Mouse (Mus musculus) Patski (cell line): Measurements from ENCODE around the gene Vav1. TPM values are rescaled to one million over a fixed set of nuclear protein-coding genes. Genes with fewer than 3 reads are reported as not detected.

Experiments
- ATAC-seq: fragments of 100-300 bp; one replicate; pipeline ENCODE4 v1.8.0; 2021
- CTCF ChIA-PET: fragments of 350-600 bp; sonication (Branson Sonifier 250); formaldehyde crosslinking; loops from one replicate; lab custom pipeline; 2022; ENCODE audit warnings: inconsistent platforms; lab: Charles Lee
- POLR2A ChIA-PET: fragments of 350-600 bp; sonication (Branson Sonifier 250); formaldehyde crosslinking; loops from one replicate; lab custom pipeline; 2022; ENCODE audit warnings: antibody characterized with exemption, inconsistent platforms; lab: Charles Lee
- DNase-seq: peaks from one replicate; pipeline ENCODE4 v3.0.0-alpha.2; 2011; ENCODE audit warnings: low read depth, low spot score
- H3K27me3 ChIP-seq: fragments of 371-371 bp; one replicate; pipeline ENCODE4 v1.5.1; 2021
- CTCF ChIP-seq: fragments of 100-300 bp; IDR thresholded peaks from one replicate; pipeline ENCODE4 v1.5.1; 2021
- in situ Hi-C: fragments of 300-500 bp; cut with MboI; formaldehyde crosslinking; loops from 3 replicates; pipeline ENCODE4 v1.11.1; 2018; ENCODE audit warnings: low pct_unique_long_range_greater_than_20kb, mixed read lengths
- polyA plus RNA-seq: library from polyadenylated mRNA; unstranded; gene quantifications from one replicate; pipeline ENCODE4 v1.2.3, GENCODE M21; 2021

Gene Vav1
- polyA plus RNA-seq, 1 experiment from 2014 or later = not detected

DNA sequence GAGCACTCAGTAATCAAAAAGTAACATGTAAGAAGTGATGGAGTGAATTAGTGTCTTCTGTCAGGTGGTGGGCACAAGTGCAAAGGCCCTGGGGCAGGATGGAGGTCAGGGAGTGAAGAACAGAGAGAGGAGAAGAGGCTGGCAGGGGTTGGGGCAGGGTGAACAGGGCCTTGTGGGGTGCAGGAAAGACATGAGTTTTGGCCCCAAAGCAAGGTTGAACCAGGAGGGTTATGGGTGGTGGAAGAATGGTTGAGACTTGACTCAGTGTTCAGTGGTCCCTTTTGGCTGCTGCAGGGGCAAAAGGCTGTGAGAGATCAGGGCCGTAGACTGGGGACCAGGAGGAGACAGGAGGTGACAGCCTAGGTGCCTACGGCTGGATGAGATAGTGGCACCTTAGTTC is 363 bp upstream of the Vav1 start:
- in situ Hi-C loops = loop anchor here (5.0 kb wide), 1 partner anchor 61 kb away; no protein-coding TSS in a partner anchor
- no peak for DNase-seq
- no peak for TF ChIP-seq CTCF
- H3K27me3 ChIP-seq = peaks cover 22% of the 10 kb centered on the region
- CTCF ChIA-PET = no interaction called here
- POLR2A ChIA-PET = no interaction called here
- ATAC-seq = no peak

DNA sequence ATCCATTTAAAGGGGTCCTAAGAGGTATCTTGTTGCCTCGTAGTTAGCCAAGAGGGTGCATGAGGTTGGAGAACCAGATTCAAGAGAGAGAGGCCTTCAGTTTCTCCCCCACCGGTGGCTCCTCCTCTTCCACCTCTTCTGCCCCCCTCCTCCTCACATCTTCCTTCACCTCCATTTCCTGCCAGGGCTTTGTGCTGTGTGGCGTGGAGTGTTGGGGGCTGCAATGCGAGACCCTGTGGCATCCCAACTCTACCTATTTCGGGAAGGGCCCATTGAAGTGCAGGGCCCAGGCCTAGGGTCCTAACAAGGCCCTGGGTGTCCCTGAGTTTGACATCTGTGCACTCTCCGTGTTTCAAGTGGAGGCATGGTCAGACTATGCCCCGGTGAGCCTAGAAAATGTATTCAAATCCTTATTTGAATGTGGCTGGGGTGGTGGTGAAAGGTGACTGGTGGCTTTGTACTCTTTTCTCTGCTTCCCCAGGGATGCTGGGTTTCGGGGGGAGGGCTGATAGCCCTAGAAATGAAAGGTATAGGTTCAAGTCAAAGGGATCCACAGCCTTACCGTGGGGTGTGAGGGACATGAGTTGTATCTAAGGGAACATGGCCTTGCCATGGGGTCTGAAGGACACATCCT is 808 bp downstream of the Vav1 start:
- DNase-seq (no peak), ATAC-seq (no peak)
- POLR2A ChIA-PET = no interaction called here
- in situ Hi-C loops = loop anchor here (5.0 kb wide), 1 partner anchor 62 kb away; no protein-coding TSS in a partner anchor
- CTCF ChIA-PET = interaction anchor here (0.9 kb wide), 1 partner anchor 32 kb away, joined by 3 read pairs; the partner anchor contains the start of gene Gpr108
- no peak for TF ChIP-seq CTCF
- H3K27me3 ChIP-seq = peaks cover 22% of the 10 kb centered on the region

DNA sequence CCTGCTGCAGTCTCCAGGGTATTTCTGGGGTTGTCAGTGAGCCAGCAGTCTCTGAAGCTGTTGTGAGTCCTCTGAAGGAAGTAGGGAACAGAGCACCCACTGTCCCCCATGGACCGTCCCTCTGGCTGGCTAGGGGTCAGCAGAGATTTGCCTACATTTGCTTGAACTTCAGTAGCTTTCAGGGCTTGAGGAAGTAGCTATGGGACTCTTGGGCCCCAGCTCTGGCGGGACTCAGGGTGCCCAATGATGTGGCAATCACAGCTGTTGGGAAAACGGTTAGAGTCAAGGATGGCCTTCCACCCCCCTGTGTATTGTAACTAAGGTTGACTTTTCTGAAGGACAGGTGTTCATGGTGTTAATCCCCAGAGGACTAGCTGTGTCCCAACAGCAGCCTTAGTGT is 1.5 kb downstream of the Vav1 start:
- POLR2A ChIA-PET = no interaction called here
- ATAC-seq (no peak), DNase-seq (no peak)
- CTCF ChIA-PET = no interaction called here
- no peak for TF ChIP-seq CTCF
- in situ Hi-C loops = no loop called here
- peaks cover 22% of the 10 kb centered on the region for H3K27me3 ChIP-seq

DNA sequence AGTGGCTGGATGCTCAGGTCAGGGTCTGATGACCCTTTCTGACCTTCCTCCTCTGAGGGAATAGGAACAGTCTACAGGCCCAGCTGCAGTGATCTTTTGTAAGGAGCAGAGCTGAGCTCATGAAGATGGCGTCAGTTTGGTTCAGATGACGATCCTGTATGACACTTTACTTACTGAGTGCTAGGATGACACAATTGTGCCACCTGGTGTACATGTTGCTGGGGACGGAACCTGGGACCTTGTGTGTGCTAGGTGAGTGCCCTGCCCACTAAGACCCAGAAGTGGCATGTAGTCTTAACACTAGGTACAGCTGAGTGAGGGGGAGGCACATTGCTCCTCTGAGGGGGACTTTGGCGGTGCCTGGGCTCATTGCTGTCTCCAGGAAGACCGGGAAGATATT is 5.0 kb downstream of the Vav1 start:
- CTCF ChIA-PET = interaction anchor here (2.0 kb wide), 1 partner anchor 64 kb away, joined by 5 read pairs; no protein-coding TSS in a partner anchor
- no peak for ATAC-seq
- POLR2A ChIA-PET = interaction anchor here (0.6 kb wide), 1 partner anchor 180 kb away, joined by 3 read pairs; no protein-coding TSS in a partner anchor
- DNase-seq = no peak
- H3K27me3 ChIP-seq = peaks cover 21% of the 10 kb centered on the region
- no peak for TF ChIP-seq CTCF
- in situ Hi-C loops = no loop called here

DNA sequence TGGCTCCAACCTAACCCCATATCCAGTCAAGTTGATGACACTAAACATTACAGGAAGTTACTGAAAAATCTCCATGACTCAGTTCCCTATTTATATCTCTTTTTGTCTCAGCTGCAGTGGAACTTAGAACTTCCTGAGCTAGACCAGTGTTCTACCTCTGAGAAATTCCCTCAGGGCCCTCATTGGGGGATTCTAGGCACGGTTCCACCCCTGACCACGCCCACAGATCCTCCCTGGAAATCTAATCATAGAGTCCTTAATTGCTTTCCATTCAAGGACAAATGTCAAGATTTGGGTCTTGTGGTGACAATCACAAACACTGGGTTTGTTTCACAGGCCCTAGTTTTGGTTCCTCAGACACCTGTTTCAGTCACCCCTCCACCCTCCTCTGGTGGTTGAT is 6.2 kb downstream of the Vav1 start:
- CTCF ChIA-PET = no interaction called here
- DNase-seq (no peak), ATAC-seq (no peak)
- no peak for TF ChIP-seq CTCF
- H3K27me3 ChIP-seq = peaks cover 15% of the 10 kb centered on the region
- in situ Hi-C loops = loop anchor here (5.0 kb wide), 1 partner anchor 47 kb away; no protein-coding TSS in a partner anchor
- POLR2A ChIA-PET = no interaction called here

DNA sequence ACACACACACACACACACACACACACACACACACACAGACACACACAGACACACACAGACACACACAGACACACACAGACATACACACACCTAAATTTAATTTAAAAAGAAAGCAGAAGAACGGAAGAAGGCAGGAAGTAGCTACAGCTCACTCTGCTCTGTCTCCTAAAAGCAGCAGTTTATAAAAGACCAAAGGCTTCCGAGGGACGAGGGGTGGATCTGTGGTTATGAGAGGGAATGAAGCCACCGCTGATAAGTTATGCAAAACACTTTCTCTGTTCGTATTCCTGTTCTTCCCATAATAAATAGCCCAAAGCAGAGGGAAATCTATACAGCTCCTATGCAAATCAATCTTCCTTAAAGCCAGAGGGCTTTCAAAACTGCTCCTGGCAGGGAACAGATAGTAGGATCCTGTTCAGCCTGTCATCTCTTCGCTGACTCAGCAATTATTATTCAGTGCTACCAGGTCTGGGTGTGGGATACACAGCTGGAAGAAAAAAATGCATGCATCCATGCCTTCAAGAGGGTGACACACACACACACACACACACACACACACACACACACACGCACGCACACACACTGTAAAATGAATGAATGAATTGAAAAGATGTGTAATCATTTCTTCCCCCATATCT is 7.9 kb downstream of the Vav1 start:
- in situ Hi-C loops = loop anchor here (5.0 kb wide), 1 partner anchor 45 kb away; no protein-coding TSS in a partner anchor
- TF ChIP-seq CTCF = no peak
- ChIA-PET CTCF (interaction anchor here (1.5 kb wide), 1 partner anchor 10 kb away, joined by 6 read pairs; no protein-coding TSS in a partner anchor), POLR2A (no interaction called here)
- H3K27me3 ChIP-seq = peaks cover 3% of the 10 kb centered on the region
- ATAC-seq (no peak), DNase-seq (no peak)

DNA sequence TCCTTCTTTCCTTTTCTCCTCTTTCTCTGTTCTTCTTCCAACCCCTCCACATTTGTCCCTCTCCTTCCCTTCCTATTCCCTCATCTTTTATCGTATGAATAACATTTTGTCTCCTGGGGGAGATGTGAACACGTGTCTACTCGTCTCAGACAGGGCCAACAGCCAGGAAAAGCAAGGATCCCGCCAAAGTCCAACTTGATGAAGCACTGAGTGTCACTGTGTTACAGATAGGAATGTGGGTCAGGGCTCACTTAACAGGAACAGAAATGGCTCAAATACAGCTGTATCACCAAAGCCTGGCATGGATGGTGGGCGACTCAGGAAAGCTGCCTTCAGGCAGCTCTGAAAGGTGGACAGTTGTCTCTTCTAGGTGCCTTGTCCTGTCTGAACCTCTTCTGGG is 10.4 kb downstream of the Vav1 start:
- no peaks in the 10 kb centered on the region for H3K27me3 ChIP-seq
- DNase-seq (no peak), ATAC-seq (no peak)
- TF ChIP-seq CTCF = no peak
- in situ Hi-C loops = loop anchor here (5.0 kb wide), 1 partner anchor 43 kb away; no protein-coding TSS in a partner anchor
- ChIA-PET POLR2A (no interaction called here), CTCF (interaction anchor here (1.8 kb wide), 1 partner anchor 12 kb away, joined by 6 read pairs; no protein-coding TSS in a partner anchor)

DNA sequence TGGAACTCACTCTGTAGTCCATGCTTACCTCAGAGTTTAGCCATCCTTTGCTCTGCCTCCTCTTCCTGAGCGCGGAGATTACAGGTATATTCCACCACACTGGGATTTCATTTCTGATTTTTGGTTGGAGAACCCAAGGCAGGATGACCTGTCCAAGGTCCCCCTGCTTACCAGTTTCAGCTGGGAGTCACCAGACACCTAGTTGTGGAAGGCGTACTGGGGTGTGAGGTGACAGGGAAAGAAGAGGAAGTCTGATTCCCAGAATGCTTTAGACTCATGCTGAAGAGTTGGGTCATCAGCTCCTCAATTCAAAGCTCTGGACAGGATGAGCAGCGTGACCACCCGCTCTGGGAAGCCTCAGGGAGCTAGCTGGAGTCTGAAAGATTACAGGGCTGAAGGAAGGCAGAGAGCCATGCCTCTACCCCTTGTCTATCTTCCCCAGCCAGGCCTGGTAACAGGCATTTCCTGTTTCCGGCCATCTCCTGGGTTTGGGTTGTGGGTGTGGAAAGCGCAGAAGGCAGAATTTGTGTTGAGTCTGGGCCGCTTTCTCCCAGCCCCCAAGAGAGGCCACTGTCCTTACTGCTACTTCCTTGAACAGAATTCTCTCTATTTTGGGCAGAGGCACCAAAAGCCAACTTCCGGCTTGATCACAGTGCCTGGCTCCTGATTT is 11.2 kb downstream of the Vav1 start:
- no peak for ATAC-seq
- no peaks in the 10 kb centered on the region for H3K27me3 ChIP-seq
- in situ Hi-C loops = no loop called here
- DNase-seq = no peak
- TF ChIP-seq CTCF = no peak
- ChIA-PET CTCF (interaction anchor here (1.8 kb wide), 1 partner anchor 13 kb away, joined by 6 read pairs; no protein-coding TSS in a partner anchor), POLR2A (no interaction called here)

DNA sequence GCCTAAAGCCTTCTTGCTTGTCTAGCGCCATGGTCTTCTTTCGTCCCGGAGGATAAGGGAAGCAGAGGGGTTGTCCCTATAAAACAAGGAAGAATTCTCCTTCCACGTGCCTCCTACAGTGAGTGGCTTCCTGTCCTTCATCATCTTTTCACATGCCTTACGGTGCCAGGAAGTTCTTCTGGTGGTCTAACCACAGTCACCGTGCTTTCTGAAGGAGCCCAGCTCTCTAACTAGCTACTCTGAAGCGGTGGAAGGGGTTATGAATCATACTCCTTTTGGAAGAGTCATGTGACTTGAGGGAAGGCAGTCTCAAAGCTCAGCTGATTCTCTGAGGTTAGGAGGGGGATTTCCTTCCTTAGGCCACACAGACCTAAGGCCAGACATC is 11.8 kb downstream of the Vav1 start:
- no peaks in the 10 kb centered on the region for H3K27me3 ChIP-seq
- ATAC-seq = no peak
- in situ Hi-C loops = no loop called here
- CTCF ChIA-PET = interaction anchor here (1.8 kb wide), 1 partner anchor 14 kb away, joined by 6 read pairs; no protein-coding TSS in a partner anchor
- POLR2A ChIA-PET = no interaction called here
- TF ChIP-seq CTCF = no peak
- DNase-seq = no peak

DNA sequence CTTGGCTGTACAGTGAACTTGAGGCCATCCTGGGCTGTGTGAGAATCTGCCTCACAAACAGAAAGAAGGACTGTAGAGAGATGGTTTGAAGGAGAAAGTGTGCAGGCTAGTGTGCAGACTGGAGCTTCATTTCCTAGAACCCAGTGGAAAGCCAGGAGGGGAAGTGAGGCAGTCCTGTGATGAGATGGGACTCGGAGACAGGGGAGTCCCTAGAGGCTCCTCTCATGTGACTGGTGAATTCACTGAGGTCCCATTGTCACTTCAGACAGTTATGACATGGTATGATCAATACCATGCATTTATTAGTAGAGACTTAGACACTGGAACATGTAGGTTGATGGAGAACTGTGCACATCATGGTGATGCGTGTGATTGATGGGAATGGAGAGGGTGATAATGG is 13.4 kb downstream of the Vav1 start:
- DNase-seq (no peak), ATAC-seq (no peak)
- in situ Hi-C loops = no loop called here
- ChIA-PET POLR2A (interaction anchor here (0.5 kb wide), 1 partner anchor 236 kb away, joined by 5 read pairs; no protein-coding TSS in a partner anchor), CTCF (interaction anchor here (1.4 kb wide), 1 partner anchor 42 kb away, joined by 3 read pairs; no protein-coding TSS in a partner anchor)
- no peak for TF ChIP-seq CTCF
- no peaks in the 10 kb centered on the region for H3K27me3 ChIP-seq
